Mouse (Mus musculus): ENCODE results near the gene Ddx41. TPM values are rescaled to one million over a fixed set of nuclear protein-coding genes. Genes with fewer than 3 reads are reported as not detected.

Ddx41 gene
- polyA plus RNA-seq (2017; shearing (Covaris generic)), result 88.4 TPM

DNA sequence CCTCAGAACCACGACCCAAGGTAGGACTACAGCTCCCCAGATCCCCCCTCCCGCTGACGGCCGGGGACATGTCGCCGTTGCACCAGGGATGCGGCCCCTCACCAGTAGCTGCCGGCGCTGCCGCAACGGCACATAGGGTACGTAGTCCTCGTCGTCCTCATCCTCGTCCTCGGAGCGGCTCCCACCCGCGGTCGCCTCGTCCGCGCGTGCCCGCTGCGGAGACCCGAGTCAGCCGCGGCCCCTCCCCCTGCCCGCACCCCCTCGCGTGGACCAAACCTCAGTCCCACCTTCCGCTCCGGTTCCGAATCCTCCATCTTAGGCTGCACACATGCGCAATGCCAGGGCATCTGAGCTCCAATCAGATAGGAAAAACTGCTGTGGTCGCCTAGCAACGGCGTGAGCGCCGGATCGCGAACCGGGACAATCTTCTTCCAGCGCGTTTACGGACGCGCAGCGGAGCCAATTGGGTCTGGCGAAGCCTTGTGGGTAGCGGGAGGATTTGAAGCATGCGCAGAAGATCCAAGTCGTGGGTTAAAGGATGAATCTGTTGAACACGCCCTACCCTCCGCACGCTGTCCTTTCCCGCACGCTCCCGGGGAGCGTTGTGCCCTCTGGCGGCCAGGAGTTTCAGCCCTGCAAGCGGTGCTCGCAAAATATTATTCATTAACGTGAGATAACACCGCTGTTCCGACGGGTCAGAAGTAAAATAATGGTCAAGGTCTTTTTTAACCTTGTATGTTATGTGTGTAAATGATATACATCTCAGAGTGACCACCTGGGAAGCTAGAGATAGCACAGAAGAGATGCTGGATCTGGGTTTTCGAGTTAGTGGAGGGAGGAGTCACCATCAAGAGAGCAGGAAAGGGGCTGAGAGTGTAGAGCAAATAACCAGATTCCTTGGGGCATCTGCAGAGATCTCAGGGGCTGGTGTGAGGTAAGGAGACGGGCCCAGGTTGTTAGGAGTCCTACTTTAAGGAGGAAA, at the start of gene Ddx41:
TSS of gene Ddx41 (minus strand) at position 465 of the 982 bp plus-strand sequence.

DNA sequence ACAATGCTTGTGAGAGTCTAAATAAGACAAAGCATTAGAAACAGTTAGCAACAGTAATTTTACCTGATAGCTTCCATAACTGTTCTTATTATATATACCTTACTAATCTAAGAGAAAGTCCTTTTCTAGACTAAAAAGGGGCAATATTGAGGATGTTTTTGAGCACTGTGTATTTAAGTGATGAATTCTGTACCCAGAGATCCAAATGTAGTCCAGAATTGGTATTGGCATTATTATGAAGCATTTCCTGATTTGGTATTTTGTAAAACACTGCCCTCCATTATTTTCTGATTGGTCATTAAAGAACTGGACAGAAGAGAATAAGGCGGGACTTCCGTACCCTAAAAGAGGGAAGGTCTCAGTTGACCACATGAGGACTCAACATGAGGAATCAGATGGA, 37.0 kb upstream of the Ddx41 start, which contains the start of gene Tmed9:
TSS of gene Tmed9 (plus strand) at position 301 of the 400 bp plus-strand sequence.

GRCm38 (mm10) chr13:55571027-55571751, 34.7 kb upstream of the Ddx41 start, which contains the start of gene Fam193b:
Fam193b (minus strand) TSS chr13:55571120.

DNA sequence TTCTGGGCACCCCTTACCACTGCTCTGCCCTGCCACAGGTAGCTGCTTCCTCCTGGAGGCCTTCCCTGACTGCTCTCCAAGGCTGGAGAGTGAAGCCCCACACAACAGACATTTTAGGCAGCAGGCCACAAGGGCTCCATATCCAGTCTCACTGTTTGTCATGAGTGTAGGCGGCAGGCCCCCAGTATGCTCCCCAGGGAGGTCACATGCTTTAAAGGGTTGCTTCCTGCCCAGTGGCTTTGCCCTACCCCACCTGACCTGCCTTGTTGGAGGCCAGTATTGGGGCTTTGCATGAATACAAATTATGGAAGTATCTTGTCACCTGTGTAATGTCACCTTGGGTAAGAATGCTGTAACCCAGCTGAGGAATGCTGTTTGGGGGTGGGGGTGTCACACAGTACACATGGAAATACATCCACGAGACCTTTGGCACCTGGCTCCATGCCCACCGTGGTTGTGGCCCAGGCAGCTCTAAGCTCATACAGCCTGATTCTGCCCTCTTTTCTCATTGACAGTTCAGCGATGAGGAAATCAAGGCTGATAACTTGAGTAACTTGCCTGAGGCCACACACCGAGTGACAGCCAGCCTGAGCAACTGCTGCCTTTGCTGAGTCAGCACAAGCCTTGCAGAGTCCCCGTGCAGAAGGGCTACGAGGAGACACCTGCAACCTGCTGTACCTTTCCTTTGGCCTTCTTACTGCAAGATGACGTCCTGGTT, 7.1 kb downstream of the Ddx41 start, which contains the start of gene Dok3:
TSS of gene Dok3 (minus strand) at position 99 of the 718 bp plus-strand sequence.

GRCm38 (mm10) chr13:55513111-55513748, 23.2 kb downstream of the Ddx41 start, which contains the start of gene Pdlim7:
Pdlim7 (minus strand) TSS chr13:55513676.

DNA sequence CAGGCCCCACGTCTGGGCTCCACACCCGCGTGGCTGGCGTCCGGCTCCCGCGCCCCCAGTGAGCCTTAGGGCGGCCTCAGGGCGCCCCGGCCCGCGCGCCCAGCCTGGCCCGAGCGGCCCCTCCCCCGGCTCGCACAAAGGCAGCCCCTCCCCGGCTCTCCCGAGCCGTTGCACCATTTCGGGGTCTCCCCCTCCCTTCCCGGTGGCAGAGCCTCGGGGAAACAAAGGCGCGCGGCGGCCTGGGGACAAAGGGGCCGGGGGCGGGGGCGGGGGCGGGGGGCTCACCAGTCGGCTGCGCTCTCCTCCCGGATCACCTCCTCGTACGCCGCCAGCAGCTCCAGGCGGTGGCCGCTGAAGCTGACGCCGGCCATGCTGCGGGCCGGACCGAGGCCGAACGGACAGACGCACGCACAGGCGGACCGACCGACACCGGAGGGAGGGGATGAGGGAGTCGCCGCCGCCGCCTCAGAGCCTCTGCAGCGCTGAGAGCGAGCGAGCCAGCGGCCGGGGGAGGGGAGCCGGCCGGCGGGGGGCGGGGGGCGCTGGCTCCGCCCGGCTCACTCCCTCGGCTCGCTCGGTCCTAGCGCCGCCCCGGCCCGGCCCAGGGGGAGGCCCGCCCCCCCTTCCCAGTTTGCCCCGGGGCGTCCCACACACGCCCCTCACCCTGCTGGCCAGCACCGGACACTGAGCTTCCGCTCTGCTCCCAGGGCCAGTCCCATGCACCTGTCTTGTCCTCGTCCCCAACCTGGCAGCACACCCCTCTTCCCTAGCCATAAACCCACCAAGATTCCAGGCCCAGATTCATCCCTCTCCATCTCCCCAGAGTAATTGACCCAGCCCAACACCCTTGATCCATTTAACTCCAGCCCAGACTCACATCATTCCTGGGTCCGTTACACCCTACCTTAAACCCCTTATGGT, 48.6 kb downstream of the Ddx41 start, which contains the start of gene Dbn1:
TSS of gene Dbn1 (minus strand) at position 534 of the 921 bp plus-strand sequence.

Other genes with a start within 250 kb of the Ddx41 start
- 449 TPM for gene Prelid1, start 216.2 kb downstream of the Ddx41 start, polyA plus RNA-seq (2017; shearing (Covaris generic))
- 17.2 TPM for gene Rab24, start 214.7 kb downstream of the Ddx41 start, polyA plus RNA-seq (2017; shearing (Covaris generic))
- 5.0 TPM for gene Mxd3, start 206.8 kb downstream of the Ddx41 start, polyA plus RNA-seq (2017; shearing (Covaris generic))
- gene Lman2, start 173.9 kb downstream of the Ddx41 start, polyA plus RNA-seq (2017; shearing (Covaris generic)), result 166 TPM
- gene Rgs14, start 166.9 kb downstream of the Ddx41 start, polyA plus RNA-seq (2017; shearing (Covaris generic)), result 174 TPM
- gene Slc34a1, start 138.5 kb downstream of the Ddx41 start, polyA plus RNA-seq (2017; shearing (Covaris generic)), result not detected
- not detected for gene Pfn3, start 121.4 kb downstream of the Ddx41 start, polyA plus RNA-seq (2017; shearing (Covaris generic))
- gene F12, start 109.9 kb downstream of the Ddx41 start, polyA plus RNA-seq (2017; shearing (Covaris generic)), result not detected
- 17.4 TPM for gene Grk6, start 91.6 kb downstream of the Ddx41 start, polyA plus RNA-seq (2017; shearing (Covaris generic))
- not detected for gene Prr7, start 72.4 kb downstream of the Ddx41 start, polyA plus RNA-seq (2017; shearing (Covaris generic))
- gene Dbn1, start 48.5 kb downstream of the Ddx41 start, polyA plus RNA-seq (2017; shearing (Covaris generic)), result not detected
- 13.1 TPM for gene Pdlim7, start 23.0 kb downstream of the Ddx41 start, polyA plus RNA-seq (2017; shearing (Covaris generic))
- gene Dok3, start 7.4 kb downstream of the Ddx41 start, polyA plus RNA-seq (2017; shearing (Covaris generic)), result 2.8 TPM
- gene Fam193b, start 34.5 kb upstream of the Ddx41 start, polyA plus RNA-seq (2017; shearing (Covaris generic)), result 25.6 TPM
- 294 TPM for gene Tmed9, start 37.1 kb upstream of the Ddx41 start, polyA plus RNA-seq (2017; shearing (Covaris generic))
- gene B4galt7, start 63.2 kb upstream of the Ddx41 start, polyA plus RNA-seq (2017; shearing (Covaris generic)), result 46.0 TPM
- gene Caml, start 86.3 kb upstream of the Ddx41 start, polyA plus RNA-seq (2017; shearing (Covaris generic)), result 41.7 TPM
- 79.8 TPM for gene Ddx46, start 98.4 kb upstream of the Ddx41 start, polyA plus RNA-seq (2017; shearing (Covaris generic))
- 8.8 TPM for gene B230219D22Rik, start 156.5 kb upstream of the Ddx41 start, polyA plus RNA-seq (2017; shearing (Covaris generic))
- 65.4 TPM for gene Txndc15, start 178.0 kb upstream of the Ddx41 start, polyA plus RNA-seq (2017; shearing (Covaris generic))
- 11.8 TPM for gene Pcbd2, start 190.7 kb upstream of the Ddx41 start, polyA plus RNA-seq (2017; shearing (Covaris generic))
- gene Catsper3, start 247.9 kb upstream of the Ddx41 start, polyA plus RNA-seq (2017; shearing (Covaris generic)), result not detected